Mouse (Mus musculus): ENCODE data around the gene Acsl5. TPM values are rescaled to one million over a fixed set of nuclear protein-coding genes. Genes with fewer than 3 reads are reported as not detected.

Acsl5 gene
- polyA plus RNA-seq, 1 experiment: 449 TPM

GRCm38 (mm10) chr19:55316109-55316714 lies 64.5 kb downstream of the Acsl5 start, which contains the start of gene Vti1a:
Gene Vti1a (plus strand): TSS chr19:55316295.
- Histone ChIP-seq H3K27ac (replicated peaks; ENCODE audit: low read depth, low read length) (peak within 1 kb of the TSS; percentile 90), H3K4me3 (ENCODE audit: insufficient read depth, low read depth, low read length) (peak within 1 kb of the TSS; percentile 95), H3K4me1 (ENCODE audit: control insufficient read depth, insufficient read depth, insufficient read length, low read length) (0 out of 2 replicates have a peak, but pooled peaks cover 2% of the 10 kb centered on the region)

- Histone ChIP-seq H3K4me1 (ENCODE audit: control insufficient read depth, insufficient read depth, insufficient read length, low read length) (0 out of 2 replicates have a peak, but pooled peaks cover 2% of the 10 kb centered on the region), H3K27ac (replicated peaks; ENCODE audit: low read depth, low read length) (no peak overlapping the region), H3K4me3 (ENCODE audit: insufficient read depth, low read depth, low read length) (peak overlapping the region; percentile 95)
These were observed 65.2 kb downstream of the Acsl5 start for GRCm38 (mm10) chr19:55316901-55317300.

DNA sequence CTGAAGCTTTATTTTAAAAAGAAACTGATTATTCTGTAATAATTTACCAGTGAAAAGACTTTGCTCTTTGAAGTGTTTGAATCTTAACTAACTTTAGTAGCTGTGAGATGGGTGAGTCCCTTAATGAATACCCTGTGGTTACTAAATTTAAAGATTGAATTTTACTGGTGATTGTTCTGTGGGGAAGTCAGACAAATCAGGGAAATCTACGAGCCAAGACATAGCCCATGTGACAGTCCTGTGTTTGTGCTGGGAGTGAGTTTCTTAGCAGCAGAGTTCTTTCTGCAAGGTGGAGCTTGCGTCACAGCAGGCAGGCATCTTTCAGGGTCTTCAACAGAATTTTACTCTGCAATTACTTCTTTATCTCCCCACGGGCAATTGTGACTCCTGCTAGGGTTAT lies 67.3 kb downstream of the Acsl5 start:
- 0 out of 2 replicates have a peak, but pooled peaks cover 2% of the 10 kb centered on the region for H3K4me1 ChIP-seq (ENCODE audit: control insufficient read depth, insufficient read depth, insufficient read length, low read length)
- H3K4me3 ChIP-seq (ENCODE audit: insufficient read depth, low read depth, low read length): no peak overlapping the region
- no peak overlapping the region for H3K27ac ChIP-seq (replicated peaks; ENCODE audit: low read depth, low read length)

GRCm38 (mm10) chr19:55319521-55319920 lies 67.8 kb downstream of the Acsl5 start:
- H3K4me1 ChIP-seq (ENCODE audit: control insufficient read depth, insufficient read depth, insufficient read length, low read length): 0 out of 2 replicates have a peak, but pooled peaks cover 2% of the 10 kb centered on the region
- H3K27ac ChIP-seq (replicated peaks; ENCODE audit: low read depth, low read length): no peak overlapping the region
- H3K4me3 ChIP-seq (ENCODE audit: insufficient read depth, low read depth, low read length): no peak overlapping the region

GRCm38 (mm10) chr19:55322604-55323003 lies 70.9 kb downstream of the Acsl5 start:
- Histone ChIP-seq H3K4me3 (ENCODE audit: insufficient read depth, low read depth, low read length) (no peak overlapping the region), H3K27ac (replicated peaks; ENCODE audit: low read depth, low read length) (no peak overlapping the region), H3K4me1 (ENCODE audit: control insufficient read depth, insufficient read depth, insufficient read length, low read length) (no peaks in the 10 kb centered on the region)

GRCm38 (mm10) chr19:55327510-55327909 lies 75.8 kb downstream of the Acsl5 start:
- no peak overlapping the region for H3K27ac ChIP-seq (replicated peaks; ENCODE audit: low read depth, low read length)
- H3K4me3 ChIP-seq (ENCODE audit: insufficient read depth, low read depth, low read length): no peak overlapping the region
- no peaks in the 10 kb centered on the region for H3K4me1 ChIP-seq (ENCODE audit: control insufficient read depth, insufficient read depth, insufficient read length, low read length)

- Histone ChIP-seq H3K4me3 (ENCODE audit: insufficient read depth, low read depth, low read length) (no peak overlapping the region), H3K27ac (replicated peaks; ENCODE audit: low read depth, low read length) (no peak overlapping the region), H3K4me1 (ENCODE audit: control insufficient read depth, insufficient read depth, insufficient read length, low read length) (no peaks in the 10 kb centered on the region)
These were observed 80.0 kb downstream of the Acsl5 start for GRCm38 (mm10) chr19:55331776-55332175.

DNA sequence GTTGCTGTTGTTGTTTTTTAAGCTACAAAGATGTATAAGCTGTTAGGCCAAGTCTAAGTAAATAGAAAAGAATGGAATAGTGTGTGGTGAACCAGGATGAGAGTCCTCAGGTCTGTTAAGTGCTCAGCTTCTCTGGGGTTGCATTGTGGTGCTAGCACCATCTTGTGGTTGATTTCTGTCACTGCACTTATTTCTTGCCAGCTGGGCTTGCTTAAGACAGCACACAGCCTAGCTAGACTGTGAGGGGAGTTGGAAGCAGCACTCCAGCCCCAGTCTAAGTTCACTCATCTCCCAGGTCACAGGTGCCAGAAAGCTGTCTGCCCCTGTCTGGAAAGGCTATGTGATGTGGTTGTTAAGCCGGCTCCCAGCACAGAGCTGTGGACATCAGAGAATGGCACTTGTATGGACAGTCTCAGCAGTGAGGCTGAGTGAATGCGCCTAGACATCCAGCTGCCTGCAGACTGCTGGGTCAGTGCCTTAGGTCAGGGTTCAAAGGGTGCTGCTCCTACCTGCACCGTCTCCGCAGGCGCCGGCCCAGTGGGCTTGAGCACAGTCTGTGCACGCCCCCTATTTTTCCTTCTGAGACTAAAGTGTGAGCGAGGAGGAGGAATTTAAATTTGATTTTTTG lies 81.0 kb downstream of the Acsl5 start:
- H3K27ac ChIP-seq (replicated peaks; ENCODE audit: low read depth, low read length): no peak overlapping the region
- no peak overlapping the region for H3K4me3 ChIP-seq (ENCODE audit: insufficient read depth, low read depth, low read length)
- no peaks in the 10 kb centered on the region for H3K4me1 ChIP-seq (ENCODE audit: control insufficient read depth, insufficient read depth, insufficient read length, low read length)

DNA sequence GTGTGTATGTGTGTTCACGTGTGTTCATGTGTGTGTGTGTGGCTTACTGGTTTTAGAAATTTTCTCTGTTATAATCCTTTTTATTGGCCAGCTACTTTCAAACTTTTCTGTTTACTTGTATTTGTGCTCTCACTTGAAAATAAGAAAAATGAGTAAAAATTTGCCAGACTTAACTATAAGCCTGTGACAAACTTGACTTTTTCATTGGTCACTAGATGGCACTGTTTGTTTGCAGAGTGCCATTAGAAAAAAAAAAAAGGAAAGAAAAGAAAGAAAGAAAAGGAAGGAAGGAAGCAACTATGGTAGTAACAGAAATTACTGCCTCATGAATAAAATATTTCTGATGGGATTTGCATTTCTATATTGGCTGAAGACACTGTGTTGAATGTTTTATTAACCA lies 84.1 kb downstream of the Acsl5 start:
- Histone ChIP-seq H3K27ac (replicated peaks; ENCODE audit: low read depth, low read length) (no peak overlapping the region), H3K4me3 (ENCODE audit: insufficient read depth, low read depth, low read length) (no peak overlapping the region)

GRCm38 (mm10) chr19:55336441-55336840 lies 84.7 kb downstream of the Acsl5 start:
- Histone ChIP-seq H3K27ac (replicated peaks; ENCODE audit: low read depth, low read length) (no peak overlapping the region), H3K4me1 (ENCODE audit: control insufficient read depth, insufficient read depth, insufficient read length, low read length) (no peaks in the 10 kb centered on the region), H3K4me3 (ENCODE audit: insufficient read depth, low read depth, low read length) (no peak overlapping the region)

More for the DNA sequence above, 84.1 kb downstream of the Acsl5 start:
- H3K4me1 ChIP-seq (ENCODE audit: control insufficient read depth, insufficient read depth, insufficient read length, low read length): no peaks in the 10 kb centered on the region

- Histone ChIP-seq H3K4me3 (ENCODE audit: insufficient read depth, low read depth, low read length) (no peak overlapping the region), H3K4me1 (ENCODE audit: control insufficient read depth, insufficient read depth, insufficient read length, low read length) (no peaks in the 10 kb centered on the region), H3K27ac (replicated peaks; ENCODE audit: low read depth, low read length) (no peak overlapping the region)
These were observed 85.3 kb downstream of the Acsl5 start for GRCm38 (mm10) chr19:55337066-55337465.

DNA sequence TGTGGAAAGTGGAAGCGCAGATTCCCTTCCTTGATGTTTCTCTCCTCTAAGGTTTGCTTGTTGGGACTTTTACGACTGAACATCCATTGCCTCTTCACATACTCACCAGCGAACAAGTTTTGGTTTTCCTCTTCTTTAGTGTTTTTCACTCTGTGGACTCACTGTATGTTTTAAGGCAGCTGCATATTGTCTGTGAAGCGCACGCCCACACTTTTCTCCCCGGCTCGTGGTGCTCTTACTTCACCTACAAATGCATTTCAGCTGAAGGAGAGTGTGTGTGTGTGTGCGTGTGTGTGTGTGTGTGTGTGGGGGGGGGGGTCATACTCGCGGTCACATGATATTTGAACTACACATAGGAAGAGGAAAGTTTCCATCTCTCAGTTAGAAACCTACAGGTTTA lies 85.9 kb downstream of the Acsl5 start:
- H3K4me3 ChIP-seq (ENCODE audit: insufficient read depth, low read depth, low read length): no peak overlapping the region
- H3K27ac ChIP-seq (replicated peaks; ENCODE audit: low read depth, low read length): no peak overlapping the region
- peaks cover under 1% of the 10 kb centered on the region; the same call in 1 of the 2 replicates for H3K4me1 ChIP-seq (ENCODE audit: control insufficient read depth, insufficient read depth, insufficient read length, low read length)

GRCm38 (mm10) chr19:55340521-55340920 lies 88.8 kb downstream of the Acsl5 start:
- Histone ChIP-seq H3K4me1 (ENCODE audit: control insufficient read depth, insufficient read depth, insufficient read length, low read length) (peaks cover 4% of the 10 kb centered on the region; the same call in 1 of the 2 replicates), H3K4me3 (ENCODE audit: insufficient read depth, low read depth, low read length) (no peak overlapping the region), H3K27ac (replicated peaks; ENCODE audit: low read depth, low read length) (no peak overlapping the region)

- H3K4me3 ChIP-seq (ENCODE audit: insufficient read depth, low read depth, low read length): no peak overlapping the region
- no peak overlapping the region for H3K27ac ChIP-seq (replicated peaks; ENCODE audit: low read depth, low read length)
- peaks cover 4% of the 10 kb centered on the region; the same call in 1 of the 2 replicates for H3K4me1 ChIP-seq (ENCODE audit: control insufficient read depth, insufficient read depth, insufficient read length, low read length)
These were observed 89.6 kb downstream of the Acsl5 start for GRCm38 (mm10) chr19:55341377-55341776.

- Histone ChIP-seq H3K27ac (replicated peaks; ENCODE audit: low read depth, low read length) (no peak overlapping the region), H3K4me3 (ENCODE audit: insufficient read depth, low read depth, low read length) (no peak overlapping the region), H3K4me1 (ENCODE audit: control insufficient read depth, insufficient read depth, insufficient read length, low read length) (peaks cover 4% of the 10 kb centered on the region; the same call in 1 of the 2 replicates)
These were observed 90.7 kb downstream of the Acsl5 start for GRCm38 (mm10) chr19:55342423-55342822.

- Histone ChIP-seq H3K4me3 (ENCODE audit: insufficient read depth, low read depth, low read length) (no peak overlapping the region), H3K27ac (replicated peaks; ENCODE audit: low read depth, low read length) (no peak overlapping the region), H3K4me1 (ENCODE audit: control insufficient read depth, insufficient read depth, insufficient read length, low read length) (peaks cover 4% of the 10 kb centered on the region; the same call in 1 of the 2 replicates)
These were observed 91.5 kb downstream of the Acsl5 start for GRCm38 (mm10) chr19:55343274-55343673.

Measured in brown adipose tissue, adult 24 weeks (tissue).